In the genomic region with DNA sequence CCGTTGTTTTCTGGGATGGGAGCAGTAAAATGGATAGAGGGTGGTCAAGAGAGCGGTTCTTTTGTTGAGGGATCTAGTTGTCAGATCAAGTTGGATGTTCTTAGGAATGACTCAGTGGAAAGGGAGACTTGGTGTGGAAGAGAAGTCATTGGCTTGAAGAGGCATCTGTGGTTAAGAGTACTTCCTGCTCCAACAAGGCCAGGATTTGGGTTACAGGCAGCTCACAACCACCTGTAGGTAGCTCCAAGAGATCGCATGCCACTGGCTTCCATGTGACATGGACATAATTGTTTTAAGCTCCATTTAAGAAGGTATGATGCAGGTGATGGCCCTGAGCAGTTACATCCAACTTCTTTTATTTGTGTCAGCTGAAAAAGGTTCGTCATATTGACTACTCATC, we compare ENCODE assay signal across 24 mouse cellular contexts.
"Had no signal": no experiment of that assay in that cellular context is flagged by ENCODE, and none has a peak within 500 bp of the region (broad histone marks: within the 10 kb centered on the region; RNA-seq: fewer than 3 reads in every experiment).

No protein-coding gene starts in this region.

- H3K4me1 ChIP-seq: heart, embryonic 13.5 days; heart, embryonic 15.5 days; hindbrain, embryonic 10.5 days; hindbrain, embryonic 12.5 days; intestine, embryonic 15.5 days; limb, embryonic 12.5 days had no signal

- DNase-seq: gastrocnemius, postnatal 14 days; gastrocnemius, postnatal 36 days; heart, adult 2 months; heart, postnatal 14 days; heart, postnatal 4 days; kidney, adult 18-20 months; kidney, adult 8-10 months; kidney, postnatal 10 days; kidney, postnatal 25 days; kidney, postnatal 4 days; layer of hippocampus, postnatal 36 days; liver; liver, embryonic 13.5 days had no signal

- H3K27me3 ChIP-seq: heart, embryonic 13.5 days; heart, embryonic 15.5 days; hindbrain, embryonic 12.5 days; intestine, embryonic 15.5 days; limb, embryonic 12.5 days; liver, embryonic 13.5 days had no signal

- H3K36me3 ChIP-seq: heart, embryonic 15.5 days; hindbrain, embryonic 10.5 days; hindbrain, embryonic 12.5 days; intestine, embryonic 15.5 days; limb, embryonic 10.5 days; limb, embryonic 12.5 days; liver, embryonic 13.5 days had no signal

- H3K9me3 ChIP-seq: heart, embryonic 13.5 days; heart, embryonic 15.5 days; hindbrain, embryonic 10.5 days; hindbrain, embryonic 12.5 days; intestine, embryonic 15.5 days; limb, embryonic 10.5 days; limb, embryonic 12.5 days; liver, embryonic 13.5 days had no signal

- H3K4me3 ChIP-seq: heart, adult 2 months; heart, embryonic 13.5 days; heart, embryonic 15.5 days; hindbrain, embryonic 10.5 days; hindbrain, embryonic 12.5 days; intestine, embryonic 15.5 days; layer of hippocampus, adult 2 months; limb, embryonic 10.5 days; limb, embryonic 12.5 days; liver, embryonic 13.5 days had no signal

- ATAC-seq: hindbrain, embryonic 16.5 days; inflammation-experienced regulatory T-cells, adult 6 months; intestine, embryonic 15.5 days; intestine, postnatal 0 days had no signal
